Mouse (Mus musculus) heart, postnatal 25 days (tissue): ENCODE data around the gene Gtpbp8. TPM values are rescaled to one million over a fixed set of nuclear protein-coding genes. Genes with fewer than 3 reads are reported as not detected.

Experiments
- DNase-seq: peaks from one replicate; pipeline ENCODE4 v3.0.0; 2022; ENCODE audit warnings: low spot score
- intact Hi-C: fragments of 180-260 bp; cut with DNase I; formaldehyde crosslinking; loops from one replicate; pipeline ENCODE4 v1.15.1; 2025
- total RNA-seq, 2 experiments: library from RNA; stranded (reverse); gene quantifications; 2 replicates each; pipeline ENCODE4 v1.2.3; 2021

Gene Gtpbp8
- total RNA-seq, 2 experiments from 2014 or later, result 9.8 to 13.0 TPM

DNA sequence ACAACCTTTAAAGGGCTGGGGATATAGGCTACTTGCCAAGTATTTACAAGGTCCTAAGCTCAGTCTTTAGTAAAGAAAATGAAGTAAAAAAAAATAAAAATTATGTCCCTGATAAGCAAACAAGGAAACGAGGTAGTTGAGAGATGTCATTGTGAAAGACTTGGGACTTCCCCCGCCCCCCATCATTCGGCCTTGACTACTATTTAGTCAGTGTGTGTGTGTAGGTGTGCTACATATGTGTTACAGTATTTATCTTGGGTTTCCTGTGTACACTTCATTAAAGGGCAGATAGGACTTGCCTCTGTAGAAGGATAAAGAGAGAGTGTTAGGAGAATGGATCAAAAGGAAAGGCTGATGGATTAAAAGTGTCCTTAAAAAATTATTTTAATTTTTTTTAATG is 12.1 kb downstream of the Gtpbp8 start:
- intact Hi-C loops, result no loop called here
- no peak for DNase-seq

DNA sequence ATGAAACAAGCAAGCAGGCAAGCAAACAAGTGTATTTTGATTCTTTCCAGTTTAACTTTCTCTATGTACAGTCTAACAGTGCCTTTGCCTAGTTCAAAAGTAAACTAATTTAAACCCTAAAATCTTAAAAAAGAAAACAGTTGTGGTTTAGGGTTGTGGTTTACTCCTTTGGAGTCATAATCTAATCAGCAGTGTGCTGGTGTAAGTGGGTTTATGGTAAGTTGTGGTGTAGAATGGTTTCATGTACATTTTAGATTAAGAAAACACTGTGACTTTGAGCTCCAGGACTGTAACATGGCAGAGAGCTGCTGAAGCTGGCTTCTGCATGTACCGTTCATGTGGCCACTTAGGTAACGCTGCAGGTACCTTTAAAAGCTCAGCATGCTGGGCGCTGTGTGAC is 18.6 kb downstream of the Gtpbp8 start:
- DNase-seq, result no peak
- intact Hi-C loops, result loop anchor here (2.0 to 10.0 kb wide), 2 partner anchors 13 to 243 kb away; no protein-coding TSS in a partner anchor

GRCm38 (mm10) chr16:44725286-44726223 is 20.6 kb downstream of the Gtpbp8 start:
- intact Hi-C loops, result loop anchor here (1.0 to 10.0 kb wide), 4 partner anchors 15 to 365 kb away; no protein-coding TSS in a partner anchor
- DNase-seq, result peak; percentile 46

GRCm38 (mm10) chr16:44724847-44725246 is 21.3 kb downstream of the Gtpbp8 start:
- no peak for DNase-seq
- intact Hi-C loops, result loop anchor here (10.0 kb wide), 1 partner anchor 240 kb away; no protein-coding TSS in a partner anchor

DNA sequence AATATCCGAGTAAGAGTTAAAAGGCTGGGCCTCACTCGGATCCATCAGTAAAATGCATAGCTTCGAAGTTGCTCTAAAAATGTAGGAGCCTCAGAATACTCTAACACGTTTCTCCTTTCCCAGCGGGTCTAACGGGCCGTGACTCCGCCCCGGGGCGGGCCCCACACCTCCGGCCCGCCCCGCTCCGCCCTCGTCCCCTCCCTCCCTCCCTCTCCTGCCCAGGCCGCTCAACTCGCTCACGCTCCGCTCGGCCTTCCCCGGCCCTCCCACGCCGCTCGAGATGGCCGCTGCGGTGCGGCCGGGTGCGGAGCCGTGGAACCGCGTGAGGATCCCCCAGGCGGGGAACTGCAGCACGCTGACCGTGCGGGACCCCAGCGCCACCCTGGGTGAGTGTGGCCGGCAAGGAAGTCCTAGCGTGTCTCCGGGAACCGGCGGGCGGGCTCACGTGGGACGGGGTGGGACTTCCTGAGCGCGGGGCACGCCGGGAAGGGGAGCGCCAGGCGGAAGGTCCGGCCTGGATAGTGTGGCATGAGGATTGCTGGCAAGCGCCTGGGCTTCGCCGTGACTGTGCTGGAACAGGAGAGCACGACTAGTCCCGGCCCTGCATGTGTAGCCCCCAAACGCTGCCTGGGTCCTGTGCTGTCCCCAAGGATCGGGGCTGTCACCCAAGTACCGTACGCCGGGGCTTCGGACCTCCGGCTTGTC is 21.9 kb downstream of the Gtpbp8 start, which contains the start of gene Nepro:
Gene Nepro (plus strand): TSS at position 219 of the 705 bp plus-strand sequence.
- intact Hi-C loops, result loop anchor here (10.0 kb wide), 1 partner anchor 239 kb away; no protein-coding TSS in a partner anchor
- DNase-seq, result peak; percentile 92

GRCm38 (mm10) chr16:44722666-44723065 is 23.5 kb downstream of the Gtpbp8 start:
- intact Hi-C loops, result loop anchor here (10.0 kb wide), 1 partner anchor 238 kb away; no protein-coding TSS in a partner anchor
- DNase-seq, result no peak

DNA sequence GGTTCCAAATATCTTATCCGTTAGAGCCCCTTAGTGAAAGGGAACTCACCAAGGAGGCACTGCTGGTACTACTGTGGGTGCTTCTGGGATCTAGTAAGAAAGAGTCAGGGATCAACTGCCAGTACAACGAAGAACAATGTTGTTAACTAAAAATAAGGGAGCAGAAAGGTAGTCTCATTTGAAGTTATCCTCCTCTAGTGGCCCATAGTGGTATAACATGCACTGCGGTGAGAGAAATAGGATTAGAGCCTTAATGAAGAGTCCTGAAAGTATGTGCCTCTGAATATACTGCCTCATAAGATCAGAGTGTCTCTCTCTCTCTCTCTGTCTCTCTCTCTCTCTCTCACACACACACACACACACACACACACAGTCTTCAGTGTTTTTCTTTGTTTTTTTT is 25.6 kb downstream of the Gtpbp8 start:
- DNase-seq, result no peak
- intact Hi-C loops, result loop anchor here (10.0 kb wide), 1 partner anchor 236 kb away; no protein-coding TSS in a partner anchor

DNA sequence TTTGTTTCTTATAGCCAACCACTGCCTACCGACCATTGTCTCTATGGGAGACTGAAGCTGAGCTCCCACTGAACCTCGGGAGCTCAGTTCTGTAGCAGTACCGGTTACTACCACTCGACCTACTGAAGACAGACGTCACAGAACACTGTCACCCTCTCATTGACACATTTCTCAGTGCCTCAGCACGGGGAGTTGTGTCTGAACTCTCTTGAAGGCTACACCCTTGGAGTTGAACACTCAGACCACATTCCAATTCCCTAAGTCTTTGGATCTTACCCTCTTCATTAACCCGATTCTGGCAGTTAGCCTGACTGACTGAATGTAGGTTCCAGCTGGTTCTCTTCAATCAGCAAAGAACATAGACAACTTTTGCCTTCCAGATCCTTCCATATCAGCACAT is 26.8 kb downstream of the Gtpbp8 start:
- no peak for DNase-seq
- intact Hi-C loops, result no loop called here

DNA sequence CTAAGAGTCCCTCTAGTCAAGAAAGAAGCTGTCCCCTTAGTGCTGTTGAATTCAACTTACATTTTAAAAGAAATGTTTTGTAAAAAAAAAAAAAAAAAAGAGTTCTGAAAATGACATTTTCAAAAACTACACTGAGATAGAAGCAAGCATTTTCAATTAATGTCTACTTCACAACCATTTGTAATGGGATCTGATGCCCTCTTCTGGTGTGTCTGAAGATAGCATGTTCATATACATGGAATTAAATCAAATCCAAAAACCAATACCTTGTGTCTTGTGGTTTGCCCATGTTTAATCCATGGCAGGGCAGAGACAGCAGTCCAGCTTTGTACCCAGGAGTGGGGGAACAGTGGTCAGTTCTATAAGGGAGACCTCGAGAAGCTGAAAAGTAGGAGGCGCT is 28.3 kb downstream of the Gtpbp8 start:
- intact Hi-C loops, result no loop called here
- no peak for DNase-seq

GRCm38 (mm10) chr16:44717141-44717634 is 29.0 kb downstream of the Gtpbp8 start:
- intact Hi-C loops, result no loop called here
- no peak for DNase-seq

- DNase-seq, result no peak
- intact Hi-C loops, result no loop called here
Observed at GRCm38 (mm10) chr16:44716305-44717140, 29.6 kb downstream of the Gtpbp8 start.

DNA sequence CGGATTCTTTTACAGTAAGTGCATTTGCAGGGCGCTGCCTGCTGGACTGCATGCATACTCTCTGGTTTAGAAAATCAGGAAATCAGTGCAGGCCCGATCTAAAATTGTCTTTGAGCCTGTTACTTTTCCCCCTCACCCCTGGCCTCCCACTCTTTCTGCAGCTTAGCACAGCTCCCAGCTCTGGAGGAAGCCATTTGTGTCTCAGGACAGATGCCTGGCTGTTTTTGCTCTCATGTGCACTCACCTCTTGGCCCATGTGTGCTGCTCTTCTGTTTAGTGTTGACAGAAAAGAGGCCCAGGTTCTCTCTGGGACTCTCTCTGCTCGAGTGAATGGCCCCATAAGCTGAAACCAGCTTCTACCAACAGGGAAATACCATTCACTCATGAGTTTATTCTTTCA is 42.7 kb downstream of the Gtpbp8 start:
- intact Hi-C loops, result no loop called here
- no peak for DNase-seq

DNA sequence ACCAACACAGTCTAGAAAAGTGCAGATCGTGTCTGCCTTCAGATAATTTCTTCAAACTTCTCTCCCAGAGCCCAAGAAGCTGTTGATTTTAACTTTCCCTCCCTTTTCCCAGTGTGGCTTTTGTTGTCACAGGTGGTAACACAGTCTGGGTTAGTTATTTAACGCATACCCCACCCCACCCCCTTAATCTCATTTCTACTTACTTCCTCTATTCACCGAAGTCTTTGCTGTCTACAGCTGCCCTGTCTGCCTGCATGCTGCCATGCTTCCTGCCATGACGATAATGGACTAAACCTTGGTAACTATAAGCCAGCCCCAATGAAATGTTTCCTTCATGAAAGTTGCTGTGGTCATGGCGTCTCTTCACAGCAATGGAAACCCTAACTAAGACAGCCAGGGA is 43.9 kb downstream of the Gtpbp8 start:
- intact Hi-C loops, result no loop called here

GRCm38 (mm10) chr16:44701155-44701554 is 45.0 kb downstream of the Gtpbp8 start:
- no peak for DNase-seq
- intact Hi-C loops, result no loop called here

More for the DNA sequence above, 43.9 kb downstream of the Gtpbp8 start:
- no peak for DNase-seq

DNA sequence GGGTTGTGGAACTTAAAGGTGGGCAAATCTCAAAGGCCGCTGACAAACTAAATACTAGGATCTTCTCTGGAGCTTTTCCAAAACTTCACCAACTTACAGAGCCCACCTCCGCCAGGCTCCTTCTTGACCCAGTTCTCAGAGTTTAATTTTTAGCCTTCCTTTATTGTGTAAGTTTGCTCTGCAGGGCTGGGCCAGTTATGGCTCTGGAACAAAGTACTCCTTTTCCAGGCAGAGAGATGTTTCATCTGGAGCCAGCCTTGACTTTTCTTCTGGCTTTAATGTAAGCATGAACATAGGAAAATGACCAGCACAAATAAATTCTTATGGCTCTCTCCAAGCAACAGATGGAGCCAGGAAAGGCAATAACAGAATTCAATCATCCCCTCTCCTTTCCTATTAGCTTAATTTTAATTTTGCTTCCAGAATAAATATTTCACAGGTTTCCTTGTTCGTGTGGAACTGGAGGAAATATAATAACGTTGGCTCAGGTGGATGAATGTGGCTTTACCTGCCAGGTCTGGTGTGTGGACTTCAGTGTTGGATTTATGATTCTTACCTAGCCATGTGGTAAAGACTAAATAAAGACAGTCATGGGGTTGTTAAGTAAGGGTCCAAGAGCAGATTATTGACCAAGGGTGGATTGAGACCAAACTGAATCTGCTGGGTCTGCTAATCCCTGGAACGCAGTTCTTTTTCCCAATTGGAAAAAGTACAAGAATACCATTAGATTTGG is 48.5 kb downstream of the Gtpbp8 start:
- DNase-seq, result no peak
- intact Hi-C loops, result loop anchor here (10.0 kb wide), 1 partner anchor 53 kb away; no protein-coding TSS in a partner anchor

- intact Hi-C loops, result loop anchor here (10.0 kb wide), 1 partner anchor 51 kb away; no protein-coding TSS in a partner anchor
- peak; percentile 51 for DNase-seq
Observed at GRCm38 (mm10) chr16:44695859-44696620, 50.1 kb downstream of the Gtpbp8 start.

GRCm38 (mm10) chr16:44695214-44695858 is 50.8 kb downstream of the Gtpbp8 start:
- no peak for DNase-seq
- intact Hi-C loops, result loop anchor here (10.0 kb wide), 1 partner anchor 51 kb away; no protein-coding TSS in a partner anchor
